Mouse (Mus musculus) spleen, embryonic (tissue): ENCODE data around the gene Terf2.

ENCODE experiments used
- CTCF ChIA-PET: fragments of 350-600 bp; sonication (Branson Sonifier 250); formaldehyde crosslinking; loops from one replicate; lab custom pipeline; 2022; lab: Charles Lee

Gene Terf2

GRCm38 (mm10) chr8:107115008-107115320 lies 18.6 kb upstream of the Terf2 start:
- CTCF ChIA-PET: interaction anchor here (1.3 kb wide), 1 partner anchor 209 kb away, joined by 5 read pairs; no protein-coding TSS in a partner anchor

DNA sequence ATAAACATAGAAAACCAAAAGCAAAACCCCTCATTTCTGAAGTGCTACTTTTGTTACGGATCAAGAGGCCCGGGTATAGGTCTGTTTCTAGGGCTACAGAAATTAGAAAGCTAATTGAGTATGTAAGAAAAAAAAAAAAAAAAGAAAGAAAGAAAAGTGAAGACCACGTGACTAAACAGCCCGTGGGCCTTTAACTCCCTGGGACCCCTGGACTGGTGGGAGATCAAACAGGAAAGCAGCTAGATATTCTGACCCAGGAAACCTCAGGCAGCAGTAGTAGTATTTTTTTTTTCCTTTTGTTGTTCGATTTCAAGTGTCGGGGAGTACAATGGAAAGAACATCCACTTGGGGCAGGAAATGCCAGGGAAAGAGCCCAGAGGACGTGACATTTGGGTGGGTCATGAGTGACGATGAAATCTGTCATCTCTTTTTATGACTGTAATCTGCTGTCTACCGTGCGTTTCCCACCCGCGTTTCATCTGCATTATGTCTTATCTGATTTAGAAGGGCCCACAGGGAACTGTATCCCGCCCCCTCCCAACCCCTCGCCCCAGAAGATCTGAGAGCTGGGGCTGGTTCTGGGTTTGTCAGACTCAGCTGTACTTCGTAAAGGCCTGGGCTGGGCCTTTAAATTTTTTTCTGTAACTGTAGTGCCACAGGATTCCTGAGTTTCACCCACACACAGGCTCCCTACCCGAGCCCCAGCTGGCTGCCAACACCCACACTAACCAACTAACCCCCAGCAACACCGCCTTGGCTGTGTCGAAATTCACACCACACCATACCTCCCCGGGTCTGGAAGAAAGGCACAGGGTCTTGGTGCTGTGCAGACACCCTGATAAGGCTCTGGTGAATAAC lies 18.0 kb upstream of the Terf2 start:
- CTCF ChIA-PET: interaction anchor here (1.3 kb wide), 1 partner anchor 210 kb away, joined by 5 read pairs; no protein-coding TSS in a partner anchor

GRCm38 (mm10) chr8:107113209-107113608 lies 16.9 kb upstream of the Terf2 start:
- CTCF ChIA-PET: interaction anchor here (0.5 to 0.7 kb wide), 3 partner anchors 13 to 81 kb away, joined by 5 to 9 read pairs (median 6); no protein-coding TSS in a partner anchor

DNA sequence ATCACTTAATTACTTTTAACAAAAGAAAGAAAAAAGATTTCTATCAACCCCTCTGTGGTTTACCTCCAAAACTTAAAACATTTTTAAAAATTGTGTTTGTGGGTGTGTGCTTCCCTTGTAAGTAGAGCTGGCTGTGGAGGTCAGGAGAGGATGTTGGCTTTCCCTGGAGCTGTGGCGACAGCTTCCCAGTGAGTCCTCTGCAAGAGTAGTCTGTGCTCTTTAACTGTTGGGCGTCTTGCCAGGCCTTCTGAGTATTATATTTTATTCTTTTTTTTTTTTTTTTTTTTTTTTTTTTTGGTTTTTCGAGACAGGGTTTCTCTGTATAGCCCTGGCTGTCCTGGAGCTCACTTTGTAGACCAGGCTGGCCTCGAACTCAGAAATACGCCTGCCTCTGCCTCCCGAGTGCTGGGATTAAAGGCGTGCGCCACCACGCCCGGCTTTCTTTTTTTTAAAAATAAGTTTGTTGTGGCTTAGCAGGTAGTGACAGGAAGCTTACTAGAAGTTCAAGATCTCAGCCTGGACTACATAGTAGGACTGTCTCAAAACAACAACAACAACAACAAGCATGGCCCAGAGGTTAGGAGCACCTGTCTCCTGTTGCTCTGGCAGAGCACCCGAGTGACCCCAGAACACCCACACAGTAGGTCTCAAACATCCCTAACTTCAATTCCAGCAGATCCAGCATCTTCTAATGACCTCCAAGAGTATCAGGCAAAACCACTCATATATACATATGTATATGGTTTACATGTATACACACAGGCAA lies 15.2 kb upstream of the Terf2 start:
- CTCF ChIA-PET: interaction anchor here (0.6 kb wide), 1 partner anchor 183 kb away, joined by 4 read pairs; no protein-coding TSS in a partner anchor

- CTCF ChIA-PET: no interaction called here
Measured at GRCm38 (mm10) chr8:107110629-107111330, 14.4 kb upstream of the Terf2 start.

DNA sequence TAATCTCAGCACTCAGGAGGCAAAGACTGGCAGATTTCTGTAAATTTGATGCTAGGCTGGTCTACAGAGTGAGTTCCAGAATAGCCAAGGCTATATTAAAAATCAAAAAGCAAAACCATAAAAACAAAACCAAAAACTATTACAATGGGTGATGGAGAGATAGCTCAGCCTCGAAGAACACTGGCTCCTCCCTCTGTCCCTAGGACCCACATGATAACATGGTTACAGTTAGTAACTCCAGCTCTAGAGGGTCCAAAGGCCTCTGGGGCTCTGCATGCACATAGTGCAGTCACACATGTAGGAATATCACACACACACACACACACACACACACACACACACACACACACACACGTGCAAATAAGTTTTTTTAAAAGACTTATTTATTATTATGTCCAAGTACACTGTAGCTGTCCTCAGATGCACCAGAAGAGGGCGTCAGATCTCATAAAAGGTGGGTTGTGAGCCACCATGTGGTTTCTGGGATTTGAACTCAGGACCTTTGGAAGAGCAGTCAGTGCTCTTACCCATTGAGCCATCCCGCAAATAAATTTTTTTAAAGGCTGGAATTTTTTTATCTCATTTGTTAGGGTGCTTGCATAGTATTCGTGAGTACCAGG lies 13.6 kb upstream of the Terf2 start:
- CTCF ChIA-PET: interaction anchor here (0.6 to 0.7 kb wide), 3 partner anchors 13 to 230 kb away, joined by 3 to 13 read pairs (median 4); no protein-coding TSS in a partner anchor

DNA sequence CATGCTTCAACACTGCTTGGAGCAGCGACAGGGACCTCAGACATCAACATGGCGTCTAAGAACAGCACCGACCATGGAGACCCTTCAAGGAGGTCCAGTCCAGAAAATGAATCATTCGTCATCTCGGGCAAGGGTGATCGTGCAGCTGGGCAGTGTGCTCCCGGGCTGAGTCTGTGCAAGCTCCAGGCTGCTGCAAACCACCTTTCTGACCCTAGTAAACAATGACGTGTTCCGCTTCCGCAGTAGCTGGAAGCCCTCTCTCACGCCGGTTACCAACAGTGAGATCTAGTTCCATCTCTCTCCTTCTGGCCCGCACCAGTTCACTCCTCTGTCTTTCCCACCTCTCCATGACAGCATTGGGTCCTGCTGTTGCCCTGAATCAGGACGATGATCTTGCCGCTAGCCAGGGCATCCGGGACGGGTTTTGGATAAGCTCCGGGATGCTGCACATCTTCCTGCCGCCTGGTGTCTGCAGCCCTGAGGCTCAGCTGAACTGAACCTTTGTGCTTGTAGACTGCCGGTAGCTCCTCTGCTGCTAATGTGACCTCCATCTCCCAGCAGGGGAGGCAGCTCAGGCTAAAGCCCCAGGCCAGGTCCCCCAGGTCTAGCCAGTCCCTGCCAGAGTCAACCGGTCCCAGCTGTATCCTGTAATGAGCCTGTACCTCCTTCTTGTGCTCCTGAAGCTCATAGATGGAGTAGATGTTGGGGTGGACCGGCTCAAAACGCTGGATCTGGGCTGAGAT lies 12.8 kb upstream of the Terf2 start:
- CTCF ChIA-PET: interaction anchor here (0.6 to 0.7 kb wide), 2 partner anchors 14 to 231 kb away, joined by 3 to 4 read pairs; no protein-coding TSS in a partner anchor

DNA sequence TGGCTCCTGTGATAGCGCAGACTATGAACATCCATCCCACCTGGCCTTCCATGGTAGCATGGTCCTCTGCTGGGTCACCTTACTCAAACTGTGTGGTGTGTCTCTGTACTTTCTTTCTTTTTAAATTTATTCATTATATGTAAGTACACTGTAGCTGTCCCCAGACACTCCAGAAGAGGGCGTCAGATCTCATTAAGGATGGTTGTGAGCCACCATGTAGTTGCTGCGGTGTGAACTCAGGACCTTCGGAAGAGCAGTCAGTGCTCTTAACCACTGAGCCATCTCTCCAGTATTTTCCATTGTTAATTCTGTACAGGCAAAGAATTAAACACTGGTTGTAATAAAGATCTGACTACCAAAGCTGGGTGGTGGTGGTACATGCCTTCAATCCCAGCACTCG lies 11.7 kb upstream of the Terf2 start:
- CTCF ChIA-PET: interaction anchor here (0.7 kb wide), 1 partner anchor 1965 kb away, joined by 3 read pairs; no protein-coding TSS in a partner anchor

- CTCF ChIA-PET: interaction anchor here (0.5 kb wide), 1 partner anchor 91 kb away, joined by 9 read pairs; no protein-coding TSS in a partner anchor
Measured at GRCm38 (mm10) chr8:107104547-107104946, 8.2 kb upstream of the Terf2 start.

DNA sequence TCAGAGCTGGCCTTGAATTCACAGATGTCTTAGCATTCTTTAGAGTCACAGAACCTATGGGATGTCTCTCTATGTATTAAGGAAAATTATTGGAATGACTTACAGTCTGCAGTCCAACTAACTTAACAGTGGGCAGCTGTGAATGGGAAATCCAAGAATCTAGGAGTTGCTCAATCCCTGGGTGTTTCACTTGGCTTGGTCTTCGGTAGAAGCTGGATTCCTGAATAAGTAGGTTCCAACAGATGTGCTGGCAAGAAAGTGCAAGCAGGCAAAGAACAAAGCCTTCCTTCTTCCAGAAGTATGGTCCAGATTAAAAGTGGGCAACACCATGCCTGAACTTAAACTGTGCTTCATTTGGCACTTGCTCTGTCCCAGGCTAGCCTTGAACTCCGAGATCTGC lies 4.3 kb upstream of the Terf2 start:
- CTCF ChIA-PET: no interaction called here

GRCm38 (mm10) chr8:107095717-107096365 lies 506 bp downstream of the Terf2 start:
- CTCF ChIA-PET: no interaction called here

DNA sequence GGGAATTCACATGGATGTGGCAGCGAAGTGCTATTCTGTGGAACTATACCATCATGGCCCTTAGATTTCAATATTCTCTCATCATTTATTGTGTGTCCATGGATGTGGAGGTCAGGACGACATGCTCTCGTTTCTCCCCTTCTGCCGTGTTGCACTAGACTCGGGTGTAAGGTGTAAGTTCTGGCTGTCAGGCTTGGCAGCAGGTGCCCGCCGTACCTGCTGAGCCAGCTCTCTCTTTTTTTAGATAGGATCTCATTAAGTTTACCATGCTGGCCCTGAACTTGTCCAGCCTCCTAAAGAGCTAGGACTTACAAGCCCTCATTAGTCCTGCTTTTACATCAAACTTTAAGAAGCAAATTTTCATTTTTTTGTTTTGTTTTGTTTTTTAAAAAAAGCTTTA lies 5.8 kb downstream of the Terf2 start:
- CTCF ChIA-PET: interaction anchor here (0.6 kb wide), 1 partner anchor 77 kb away, joined by 5 read pairs; no protein-coding TSS in a partner anchor

- CTCF ChIA-PET: no interaction called here
Measured at GRCm38 (mm10) chr8:107088526-107089063, 7.8 kb downstream of the Terf2 start.

DNA sequence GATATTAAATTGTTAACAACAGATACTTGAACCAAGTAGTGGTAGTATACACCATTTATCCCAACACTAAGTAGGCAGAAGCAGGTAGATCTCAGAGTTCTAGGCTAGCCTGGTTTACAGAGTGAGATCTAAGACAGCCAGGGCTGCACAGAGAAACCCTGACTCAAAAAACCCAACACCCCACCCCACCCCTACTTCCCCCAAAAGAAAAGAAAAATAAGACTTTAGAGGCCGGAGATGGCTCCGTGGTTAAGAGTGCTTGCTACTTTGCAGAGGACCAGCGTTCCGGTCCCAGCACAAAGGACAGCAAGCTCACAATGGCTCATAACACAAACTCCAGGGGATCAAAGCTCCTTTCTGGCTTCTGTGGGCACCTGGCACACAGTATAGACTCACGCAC lies 10.3 kb downstream of the Terf2 start:
- CTCF ChIA-PET: interaction anchor here (0.7 kb wide), 1 partner anchor 668 kb away, joined by 3 read pairs; no protein-coding TSS in a partner anchor

- CTCF ChIA-PET: no interaction called here
Measured at GRCm38 (mm10) chr8:107085358-107085757, 11.0 kb downstream of the Terf2 start.

DNA sequence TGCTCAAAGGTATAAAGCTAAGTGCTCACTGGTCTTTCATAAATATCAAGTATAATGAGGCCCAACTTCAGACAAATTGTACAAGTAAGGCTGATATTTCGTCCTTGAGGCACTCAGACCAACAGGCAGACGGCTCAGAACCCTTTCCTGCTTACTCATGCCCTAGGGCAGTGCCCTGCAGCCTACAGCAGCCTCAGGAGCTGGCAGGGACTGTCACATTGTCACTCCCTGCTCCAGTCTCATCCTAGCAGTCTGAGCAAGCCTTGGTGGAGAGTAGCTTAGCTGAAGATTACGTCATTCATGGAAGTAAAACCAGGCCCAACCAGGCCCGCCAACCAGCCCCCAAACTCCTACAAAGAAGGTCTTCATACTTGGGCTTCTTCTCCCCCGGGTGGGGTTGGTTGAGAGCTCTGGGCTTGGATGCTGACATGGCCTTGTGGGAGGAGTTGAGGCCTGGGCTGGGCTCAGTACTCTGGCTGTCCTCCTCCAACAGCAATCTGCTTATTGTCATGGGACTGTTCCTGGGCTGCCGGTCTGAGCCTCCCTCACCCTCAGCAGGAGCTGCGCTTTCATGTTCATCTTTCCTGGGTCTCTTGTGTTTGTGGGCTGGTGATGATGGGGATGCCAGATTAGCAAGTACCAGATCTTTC lies 20.0 kb downstream of the Terf2 start:
- CTCF ChIA-PET: no interaction called here

DNA sequence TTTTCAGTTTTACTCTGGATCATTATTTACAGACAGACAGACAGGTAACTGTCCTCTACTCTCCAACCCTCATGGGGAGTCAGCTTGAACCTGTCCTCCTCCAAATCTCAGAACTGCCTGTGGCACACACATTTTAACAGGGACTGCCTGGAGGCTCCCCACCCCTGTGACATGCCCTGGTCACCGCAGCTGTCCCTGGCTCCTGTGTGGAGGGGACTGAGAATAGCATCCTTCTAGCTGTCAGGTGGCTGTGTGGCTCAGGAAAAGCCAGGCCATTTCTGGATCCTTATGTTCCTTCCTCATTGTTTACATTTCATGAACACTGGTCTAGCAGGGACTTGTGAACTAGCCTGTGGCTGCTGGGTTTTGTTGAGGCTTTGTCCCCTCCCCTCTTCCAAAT lies 22.2 kb downstream of the Terf2 start:
- CTCF ChIA-PET: no interaction called here

DNA sequence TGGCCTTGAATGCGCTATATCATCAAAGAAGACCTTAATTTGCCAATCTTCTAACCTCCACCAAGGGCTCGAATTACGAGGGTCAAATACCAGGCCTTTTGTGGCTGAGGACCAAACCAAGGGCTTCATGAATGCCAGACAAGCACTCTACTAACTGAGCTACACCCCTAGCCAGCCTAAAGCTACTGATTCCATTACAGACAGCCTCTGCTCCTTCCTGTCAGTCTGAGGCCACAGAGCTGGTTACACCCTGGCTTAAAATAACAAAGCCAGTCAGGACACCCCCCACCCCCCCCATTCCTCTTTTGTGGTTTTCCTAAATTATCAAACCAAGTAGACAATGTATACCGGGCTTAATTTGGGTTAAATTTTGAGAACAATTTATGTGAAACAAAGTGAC lies 22.6 kb downstream of the Terf2 start:
- CTCF ChIA-PET: interaction anchor here (0.6 kb wide), 1 partner anchor 345 kb away, joined by 5 read pairs; no protein-coding TSS in a partner anchor
